In genomic region chr4:4219701-4220100, GRCm38 (mm10) we compare ENCODE assay signal across 8 mouse cellular contexts.
"Had no signal": no experiment of that assay in that cellular context is flagged by ENCODE, and none has a peak within 500 bp of the region (broad histone marks: within the 10 kb centered on the region; RNA-seq: fewer than 3 reads in every experiment).

No protein-coding gene starts in this region.

- DNase-seq: liver, postnatal 0 days; lung, adult 2 months; lung, postnatal 14 days; lung, postnatal 36 days; right cerebral cortex, postnatal 14 days; thymus, adult 2 months; thymus, postnatal 25 days; thymus, postnatal 4 days had no signal
